Mouse (Mus musculus) heart, adult 2 months (tissue): ENCODE data around the gene Plekhh1.

ENCODE experiments used
- CTCF ChIP-seq: fragments of 200-600 bp; IDR thresholded peaks from 2 replicates; pipeline ENCODE4 v1.8.1; 2022; ENCODE audit warnings: antibody characterized with exemption, mild to moderate bottlenecking, moderate library complexity
- EP300 ChIP-seq: fragments of 200-500 bp; IDR thresholded peaks from 2 replicates; pipeline ENCODE4 v1.6.1; 2011; ENCODE audit warnings: low read depth, low read length, control low read depth; ENCODE audit not compliant: insufficient read depth
- POLR2A ChIP-seq: fragments of 200-500 bp; IDR thresholded peaks from 2 replicates; pipeline ENCODE4 v1.6.1; 2011; ENCODE audit warnings: mild to moderate bottlenecking, low read depth, low read length, control low read depth; ENCODE audit not compliant: insufficient read depth

DNA sequence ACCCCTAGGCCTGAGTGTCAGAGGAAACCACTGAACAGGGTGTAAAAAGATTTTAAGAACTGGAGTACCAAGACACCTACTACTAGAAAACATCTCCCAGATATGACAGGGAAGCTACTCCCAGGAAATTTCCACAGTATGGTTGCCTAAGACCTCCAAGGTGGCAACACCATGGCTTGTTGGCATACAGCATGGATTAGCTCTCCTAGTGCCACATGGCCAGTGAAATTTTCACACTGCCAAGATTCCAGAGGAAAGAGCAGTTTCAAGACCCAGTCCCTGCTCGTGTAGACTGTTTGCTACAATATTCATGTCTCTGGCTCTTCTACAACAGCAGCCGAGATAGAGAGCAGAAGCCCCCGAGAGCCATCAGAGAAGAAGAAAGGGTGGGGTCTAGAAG is 26.0 kb upstream of the Plekhh1 start:
- no peak for TF ChIP-seq EP300
- no peak for TF ChIP-seq POLR2A
- no peak for TF ChIP-seq CTCF
